Mouse (Mus musculus): ENCODE data around the gene Tsc22d3. TPM values are rescaled to one million over a fixed set of nuclear protein-coding genes. Genes with fewer than 3 reads are reported as not detected.

Tsc22d3 gene
- polyA plus RNA-seq, 1 experiment from 2014 or later, result 95.8 TPM

DNA sequence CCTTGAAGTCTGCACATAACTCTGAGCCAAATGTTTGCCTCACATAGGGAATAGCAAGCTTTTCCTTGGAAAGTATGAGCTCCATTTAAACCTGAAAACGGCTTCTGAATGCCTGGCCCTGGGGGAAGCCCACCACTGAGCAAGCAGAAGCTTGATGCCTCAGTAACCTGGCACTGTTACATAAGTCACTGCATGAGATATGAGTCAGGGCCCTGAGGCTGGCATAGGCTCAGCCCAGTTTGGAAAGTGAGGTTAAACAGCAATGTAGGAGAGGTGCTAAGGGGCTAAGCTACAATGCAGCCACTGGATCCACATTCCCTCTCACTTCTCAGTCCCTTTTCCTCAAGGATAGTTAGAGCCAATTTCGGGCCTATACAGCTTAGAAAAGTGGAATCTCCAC, 10.3 kb downstream of the Tsc22d3 start:
- no peak overlapping the region for H3K4me2 ChIP-seq (replicated peaks)
- no peak for ATAC-seq (replicated peaks)
- H3K27ac ChIP-seq (replicated peaks), result no peak overlapping the region
- no peak overlapping the region for H3K9ac ChIP-seq (replicated peaks)
- H3K4me1 ChIP-seq, result no peaks in the 10 kb centered on the region
- 68% methylated on average over 2 of the region's 2 CpGs for WGBS
- H3K27me3 ChIP-seq, result peaks cover 28% of the 10 kb centered on the region; the same call in 1 of the 2 replicates
- no peaks in the 10 kb centered on the region for H3K36me3 ChIP-seq
- H3K9me3 ChIP-seq, result no peaks in the 10 kb centered on the region
- no peak overlapping the region for H3K4me3 ChIP-seq

GRCm38 (mm10) chrX:140589194-140589751, 11.2 kb downstream of the Tsc22d3 start:
- H3K4me1 ChIP-seq, result no peaks in the 10 kb centered on the region
- no peak overlapping the region for H3K4me3 ChIP-seq
- H3K27me3 ChIP-seq, result peaks cover 28% of the 10 kb centered on the region; the same call in 1 of the 2 replicates
- no peaks in the 10 kb centered on the region for H3K9me3 ChIP-seq
- H3K36me3 ChIP-seq, result no peaks in the 10 kb centered on the region
- no peak overlapping the region for H3K27ac ChIP-seq (replicated peaks)
- 78% methylated on average over 4 of the region's 4 CpGs for WGBS
- H3K9ac ChIP-seq (replicated peaks), result no peak overlapping the region
- no peak overlapping the region for H3K4me2 ChIP-seq (replicated peaks)
- no peak for ATAC-seq (replicated peaks)

DNA sequence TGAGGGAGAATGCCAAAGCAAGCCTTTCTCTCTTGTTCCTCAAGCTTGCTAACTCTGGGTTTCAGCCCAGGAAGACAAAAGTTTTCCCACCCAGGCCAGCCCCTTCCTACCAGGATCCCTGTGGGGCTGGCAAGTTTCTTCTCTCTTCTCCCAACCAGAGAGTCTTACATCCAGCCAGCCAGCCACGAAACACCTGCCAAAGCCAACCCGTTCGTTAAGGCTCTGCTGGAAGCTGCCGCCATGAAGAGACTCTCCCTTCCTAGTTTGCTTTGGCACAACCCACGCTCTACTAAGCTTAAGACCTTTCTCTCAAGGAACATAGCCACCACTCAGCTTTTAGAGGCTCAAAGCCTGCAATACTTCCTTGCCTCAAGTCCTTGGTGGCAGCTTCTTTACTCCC, 11.9 kb downstream of the Tsc22d3 start:
- 47% methylated on average over 5 of the region's 5 CpGs for whole genome bisulfite sequencing
- Histone ChIP-seq H3K27ac (replicated peaks) (no peak overlapping the region), H3K27me3 (peaks cover 32% of the 10 kb centered on the region; the same call in 1 of the 2 replicates), H3K9ac (replicated peaks) (no peak overlapping the region), H3K4me2 (replicated peaks) (no peak overlapping the region), H3K4me1 (no peaks in the 10 kb centered on the region), H3K36me3 (no peaks in the 10 kb centered on the region), H3K4me3 (no peak overlapping the region), H3K9me3 (no peaks in the 10 kb centered on the region)
- no peak for ATAC-seq (replicated peaks)

DNA sequence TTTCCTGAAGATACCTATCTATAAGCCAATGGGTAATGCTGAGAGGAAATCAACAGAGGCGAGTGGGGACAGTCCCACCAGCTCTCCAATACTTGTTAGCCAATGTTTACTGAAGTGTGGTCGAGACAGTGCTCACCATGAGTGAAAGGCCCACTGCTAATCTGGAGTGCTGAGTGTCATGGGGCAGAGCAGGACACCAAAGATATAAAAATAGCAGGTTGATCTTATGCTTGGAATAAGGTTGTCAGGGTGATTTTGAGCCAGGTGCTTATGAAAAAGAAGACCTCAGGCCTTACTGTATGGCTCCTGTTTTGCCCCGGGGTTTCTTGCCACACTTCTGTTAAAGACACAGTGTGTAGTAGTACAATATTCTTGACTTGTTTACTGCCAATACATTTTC, 20.0 kb downstream of the Tsc22d3 start:
- no peak for ATAC-seq (replicated peaks)
- no peak overlapping the region for H3K27ac ChIP-seq (replicated peaks)
- H3K36me3 ChIP-seq, result no peaks in the 10 kb centered on the region
- no peak overlapping the region for H3K4me2 ChIP-seq (replicated peaks)
- H3K4me1 ChIP-seq, result no peaks in the 10 kb centered on the region
- 78% methylated on average over 3 of the region's 3 CpGs for WGBS
- no peaks in the 10 kb centered on the region for H3K9me3 ChIP-seq
- no peak overlapping the region for H3K4me3 ChIP-seq
- H3K9ac ChIP-seq (replicated peaks), result no peak overlapping the region
- peaks cover 71% of the 10 kb centered on the region for H3K27me3 ChIP-seq

DNA sequence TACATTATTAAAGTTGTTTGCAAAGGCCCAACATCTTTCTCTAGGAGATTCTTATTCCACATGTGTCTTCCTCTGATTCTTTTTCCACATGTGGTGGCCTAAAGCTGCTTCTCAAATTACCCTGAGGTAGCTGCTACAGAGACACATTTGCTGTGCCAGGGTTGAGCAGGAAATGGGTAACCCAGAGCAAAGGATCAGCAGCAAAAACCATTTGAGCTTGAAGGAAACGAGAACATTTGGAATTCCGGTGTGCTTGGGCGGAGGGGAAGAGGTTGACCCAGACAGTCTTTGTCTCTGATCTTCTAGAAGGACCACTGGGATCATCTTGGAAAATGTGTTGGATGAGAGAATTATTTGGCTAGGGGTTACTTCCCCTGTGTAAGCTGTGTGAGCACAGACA, 24.8 kb downstream of the Tsc22d3 start:
- H3K27me3 ChIP-seq, result peaks cover 73% of the 10 kb centered on the region
- 89% methylated on average over 3 of the region's 3 CpGs for WGBS
- no peaks in the 10 kb centered on the region for H3K4me1 ChIP-seq
- H3K27ac ChIP-seq (replicated peaks), result no peak overlapping the region
- H3K4me2 ChIP-seq (replicated peaks), result no peak overlapping the region
- no peak for ATAC-seq (replicated peaks)
- no peaks in the 10 kb centered on the region for H3K36me3 ChIP-seq
- H3K4me3 ChIP-seq, result no peak overlapping the region
- H3K9ac ChIP-seq (replicated peaks), result no peak overlapping the region
- H3K9me3 ChIP-seq, result no peaks in the 10 kb centered on the region

- no peaks in the 10 kb centered on the region for H3K4me1 ChIP-seq
- peaks cover 74% of the 10 kb centered on the region for H3K27me3 ChIP-seq
- no peak overlapping the region for H3K9ac ChIP-seq (replicated peaks)
- no peak overlapping the region for H3K4me2 ChIP-seq (replicated peaks)
- H3K36me3 ChIP-seq, result no peaks in the 10 kb centered on the region
- H3K4me3 ChIP-seq, result no peak overlapping the region
- WGBS, result 63% methylated on average over 1 of the region's 1 CpGs
- no peaks in the 10 kb centered on the region for H3K9me3 ChIP-seq
- H3K27ac ChIP-seq (replicated peaks), result no peak overlapping the region
- no peak for ATAC-seq (replicated peaks)
These were observed 25.3 kb downstream of the Tsc22d3 start for GRCm38 (mm10) chrX:140575200-140575599.

- Histone ChIP-seq H3K9ac (replicated peaks) (no peak overlapping the region), H3K27me3 (peaks cover 76% of the 10 kb centered on the region), H3K9me3 (no peaks in the 10 kb centered on the region), H3K4me3 (no peak overlapping the region), H3K27ac (replicated peaks) (no peak overlapping the region), H3K36me3 (no peaks in the 10 kb centered on the region), H3K4me1 (no peaks in the 10 kb centered on the region), H3K4me2 (replicated peaks) (no peak overlapping the region)
- WGBS, result 14% methylated on average over 2 of the region's 2 CpGs
- ATAC-seq (replicated peaks), result peak; percentile 68
These were observed 27.6 kb downstream of the Tsc22d3 start for GRCm38 (mm10) chrX:140572702-140573338.

- no peak overlapping the region for H3K4me3 ChIP-seq
- no peak overlapping the region for H3K4me2 ChIP-seq (replicated peaks)
- WGBS, result 77% methylated on average over 1 of the region's 1 CpGs
- no peaks in the 10 kb centered on the region for H3K36me3 ChIP-seq
- ATAC-seq (replicated peaks), result no peak
- H3K4me1 ChIP-seq, result no peaks in the 10 kb centered on the region
- peaks cover 74% of the 10 kb centered on the region for H3K27me3 ChIP-seq
- H3K27ac ChIP-seq (replicated peaks), result no peak overlapping the region
- H3K9ac ChIP-seq (replicated peaks), result no peak overlapping the region
- no peaks in the 10 kb centered on the region for H3K9me3 ChIP-seq
These were observed 30.9 kb downstream of the Tsc22d3 start for GRCm38 (mm10) chrX:140569595-140569994.

DNA sequence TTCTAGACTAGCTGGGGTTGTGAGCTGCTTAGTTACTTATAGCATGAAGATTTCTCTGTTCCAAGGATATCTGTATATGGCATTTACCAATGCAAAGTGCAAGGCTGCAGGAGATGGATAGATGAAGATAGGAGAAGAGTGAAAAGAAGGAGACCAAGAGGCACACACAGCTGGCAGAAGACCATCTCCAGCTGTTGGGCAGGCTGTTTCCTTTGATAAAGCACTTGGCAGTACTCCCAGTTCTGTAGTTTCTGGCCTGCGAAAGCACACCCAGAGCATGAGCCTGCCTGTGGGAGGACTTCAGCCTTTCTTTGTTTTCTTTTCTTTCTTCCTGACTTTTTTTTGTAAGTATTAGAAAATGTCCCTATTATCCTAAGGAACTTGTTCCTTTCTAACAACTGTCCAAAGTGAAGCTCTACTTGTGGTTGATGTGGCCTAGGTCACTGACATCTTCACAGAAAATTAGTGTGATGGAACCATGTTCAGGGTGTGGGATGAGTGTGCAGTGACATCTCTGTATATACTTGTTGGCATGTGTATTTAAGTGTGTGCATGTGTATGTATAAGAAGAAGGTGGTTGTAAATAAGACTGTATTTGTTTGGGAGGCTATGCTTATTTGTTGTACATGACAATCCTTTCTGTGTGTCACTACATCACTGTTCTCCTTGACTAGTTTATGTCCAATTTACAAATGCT, 32.6 kb downstream of the Tsc22d3 start:
- Histone ChIP-seq H3K4me2 (replicated peaks) (no peak overlapping the region), H3K4me1 (no peaks in the 10 kb centered on the region), H3K27me3 (peaks cover 63% of the 10 kb centered on the region), H3K27ac (replicated peaks) (no peak overlapping the region), H3K9me3 (no peaks in the 10 kb centered on the region), H3K9ac (replicated peaks) (no peak overlapping the region), H3K4me3 (no peak overlapping the region), H3K36me3 (no peaks in the 10 kb centered on the region)
- no peak for ATAC-seq (replicated peaks)
- 73% methylated on average over 1 of the region's 1 CpGs for WGBS

DNA sequence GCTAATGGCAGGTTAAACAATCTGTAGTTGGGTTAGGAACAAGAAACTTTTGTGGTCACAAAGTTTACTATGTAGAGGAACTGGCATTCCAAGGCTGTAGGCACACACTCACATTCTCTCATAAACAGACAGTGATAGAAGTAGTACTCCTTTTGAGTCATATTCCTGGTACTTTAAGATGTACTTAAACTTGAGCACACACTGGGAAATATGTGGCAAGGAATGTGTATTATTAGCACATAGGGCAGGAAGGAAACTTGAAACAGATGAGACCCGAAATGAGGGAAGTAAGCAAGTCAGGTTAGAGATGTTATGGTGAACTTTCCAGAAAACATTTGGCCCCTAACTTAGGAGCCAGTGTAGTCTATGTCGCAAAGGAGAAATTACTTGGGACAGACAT, 34.7 kb downstream of the Tsc22d3 start:
- H3K27ac ChIP-seq (replicated peaks), result no peak overlapping the region
- no peaks in the 10 kb centered on the region for H3K9me3 ChIP-seq
- H3K27me3 ChIP-seq, result peaks cover 54% of the 10 kb centered on the region
- H3K36me3 ChIP-seq, result no peaks in the 10 kb centered on the region
- H3K4me2 ChIP-seq (replicated peaks), result no peak overlapping the region
- H3K4me3 ChIP-seq, result no peak overlapping the region
- 83% methylated on average over 2 of the region's 2 CpGs for WGBS
- H3K9ac ChIP-seq (replicated peaks), result no peak overlapping the region
- no peak for ATAC-seq (replicated peaks)
- no peaks in the 10 kb centered on the region for H3K4me1 ChIP-seq

DNA sequence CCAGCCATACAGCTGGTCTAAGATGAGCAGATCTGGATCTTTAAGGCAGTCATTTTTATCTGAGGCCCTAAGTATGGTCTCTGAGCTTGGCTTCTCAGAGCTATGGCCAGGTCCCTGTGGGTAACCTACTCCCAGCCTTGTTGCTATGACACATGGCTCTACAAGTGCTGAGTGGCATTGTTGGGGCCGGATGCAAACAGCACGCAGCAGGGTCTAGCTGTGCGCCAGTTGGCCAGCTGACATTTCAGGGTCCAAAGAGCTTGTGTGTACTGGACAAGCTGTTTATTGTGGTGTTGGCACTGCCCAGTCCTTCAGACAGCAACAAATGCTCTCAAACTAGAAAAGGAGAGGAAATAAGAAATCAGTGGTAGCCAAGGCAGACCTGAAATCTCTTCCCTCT, 35.2 kb downstream of the Tsc22d3 start:
- no peaks in the 10 kb centered on the region for H3K9me3 ChIP-seq
- no peaks in the 10 kb centered on the region for H3K4me1 ChIP-seq
- no peaks in the 10 kb centered on the region for H3K36me3 ChIP-seq
- H3K9ac ChIP-seq (replicated peaks), result no peak overlapping the region
- no peak overlapping the region for H3K4me2 ChIP-seq (replicated peaks)
- ATAC-seq (replicated peaks), result no peak
- H3K4me3 ChIP-seq, result no peak overlapping the region
- WGBS, result 76% methylated on average over 3 of the region's 3 CpGs
- H3K27me3 ChIP-seq, result peaks cover 48% of the 10 kb centered on the region
- no peak overlapping the region for H3K27ac ChIP-seq (replicated peaks)

- 89% methylated on average over 1 of the region's 1 CpGs for WGBS
- no peak for ATAC-seq (replicated peaks)
- H3K9ac ChIP-seq (replicated peaks), result no peak overlapping the region
- no peaks in the 10 kb centered on the region for H3K36me3 ChIP-seq
- H3K27ac ChIP-seq (replicated peaks), result no peak overlapping the region
- no peak overlapping the region for H3K4me2 ChIP-seq (replicated peaks)
- H3K9me3 ChIP-seq, result no peaks in the 10 kb centered on the region
- H3K4me1 ChIP-seq, result no peaks in the 10 kb centered on the region
- no peak overlapping the region for H3K4me3 ChIP-seq
- H3K27me3 ChIP-seq, result peaks cover 44% of the 10 kb centered on the region
These were observed 35.7 kb downstream of the Tsc22d3 start for GRCm38 (mm10) chrX:140564777-140565176.
